Mouse (Mus musculus): ENCODE results near the gene Ylpm1. TPM values are rescaled to one million over a fixed set of nuclear protein-coding genes. Genes with fewer than 3 reads are reported as not detected.

Ylpm1 gene
- polyA plus RNA-seq, 1 experiment = 14.2 TPM

DNA sequence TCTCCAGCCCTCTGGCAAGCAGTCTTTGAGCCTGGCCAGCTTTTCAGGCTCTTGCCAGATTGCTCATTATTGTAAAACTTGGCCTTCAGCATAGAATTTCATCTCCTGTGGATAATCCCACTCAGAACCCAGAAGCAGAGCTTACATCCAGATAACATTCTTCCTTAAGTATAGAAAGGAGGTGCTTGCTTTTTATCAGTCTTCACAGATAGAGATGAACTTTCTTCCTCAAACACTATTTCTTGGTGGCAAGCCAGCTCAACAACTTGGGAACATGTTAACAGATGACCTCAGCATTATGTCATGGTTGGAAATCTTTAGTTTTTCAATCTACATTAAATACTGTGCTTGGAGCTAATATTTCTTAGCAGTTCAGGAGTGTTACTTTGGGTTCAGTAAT lies 74.9 kb downstream of the Ylpm1 start:
- no peaks in the 10 kb centered on the region for H3K27me3 ChIP-seq (ENCODE audit: control insufficient read depth, insufficient read depth, low read length)

DNA sequence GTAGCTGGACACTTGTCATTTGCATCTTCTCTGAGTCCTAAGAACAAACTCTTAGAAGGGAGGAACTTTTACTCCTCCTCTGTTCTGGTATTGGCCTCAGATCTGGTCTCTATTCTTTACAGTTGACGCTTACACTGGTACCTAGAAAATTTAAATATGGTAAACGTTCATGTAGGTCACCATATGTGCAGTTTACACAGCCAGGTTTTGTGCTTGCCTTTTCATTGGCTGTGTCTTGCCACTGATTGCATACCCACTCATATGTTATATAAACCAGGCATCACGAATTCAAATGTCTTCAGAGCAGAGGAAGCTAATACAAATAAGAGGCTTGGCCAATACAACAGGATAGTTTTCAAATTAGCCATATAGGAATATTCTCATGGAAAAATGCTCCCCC lies 81.0 kb downstream of the Ylpm1 start:
- no peaks in the 10 kb centered on the region for H3K27me3 ChIP-seq (ENCODE audit: control insufficient read depth, insufficient read depth, low read length)
- peaks cover 9% of the 10 kb centered on the region; the same call in 1 of the 2 replicates for H3K36me3 ChIP-seq (ENCODE audit: control insufficient read depth, insufficient read depth, low read length)
- 89% methylated on average over 3 of the region's 3 CpGs for WGBS
- H3K4me1 ChIP-seq (ENCODE audit: control insufficient read depth, insufficient read depth, insufficient read length) = no peaks in the 10 kb centered on the region
- DNase-seq (ENCODE audit: low read depth in 1 of 2, low spot score in 2 of 2) = no peak
- H3K4me3 ChIP-seq (ENCODE audit: extremely low read depth, insufficient read depth, insufficient read length) = no peak overlapping the region
- TF ChIP-seq CTCF (IDR thresholded peaks at IDR 0.05; ENCODE audit: extremely low read depth, insufficient read depth, insufficient read length, insufficient replicate concordance) (no peak), POLR2A (IDR thresholded peaks at IDR 0.05; ENCODE audit: low read depth, low read length) (no peak)
- no peak overlapping the region for H3K27ac ChIP-seq (ENCODE audit: insufficient read depth, low read length)

More for the DNA sequence above, 74.9 kb downstream of the Ylpm1 start:
- Histone ChIP-seq H3K4me3 (ENCODE audit: extremely low read depth, insufficient read depth, insufficient read length) (no peak overlapping the region), H3K36me3 (ENCODE audit: control insufficient read depth, insufficient read depth, low read length) (peaks cover 21% of the 10 kb centered on the region), H3K27ac (ENCODE audit: insufficient read depth, low read length) (no peak overlapping the region), H3K4me1 (ENCODE audit: control insufficient read depth, insufficient read depth, insufficient read length) (no peaks in the 10 kb centered on the region)
- TF ChIP-seq CTCF (IDR thresholded peaks at IDR 0.05; ENCODE audit: extremely low read depth, insufficient read depth, insufficient read length, insufficient replicate concordance) (no peak), POLR2A (IDR thresholded peaks at IDR 0.05; ENCODE audit: low read depth, low read length) (no peak)
- DNase-seq (ENCODE audit: low read depth in 1 of 2, low spot score in 2 of 2) = no peak

DNA sequence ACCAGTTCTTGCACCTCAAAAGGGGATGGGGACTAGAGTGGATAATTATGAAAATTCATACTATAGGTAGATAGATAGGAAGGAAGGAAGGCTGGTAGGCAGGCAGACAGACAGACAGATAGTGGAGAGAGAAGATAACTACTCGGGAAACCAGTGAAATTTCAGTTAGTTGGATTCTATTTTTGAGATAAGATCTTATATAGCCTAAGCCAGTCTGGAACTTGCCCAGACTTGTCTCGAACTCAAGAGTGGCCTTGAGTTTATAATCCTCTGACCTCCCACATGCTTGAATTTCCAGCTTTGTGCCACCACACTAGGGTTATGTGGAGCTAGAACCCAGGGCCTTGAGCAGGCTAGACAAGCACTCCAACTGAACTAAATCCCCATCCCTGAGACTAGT lies 88.1 kb downstream of the Ylpm1 start:
- no peak for DNase-seq (ENCODE audit: low read depth in 1 of 2, low spot score in 2 of 2)
- H3K4me3 ChIP-seq (ENCODE audit: extremely low read depth, insufficient read depth, insufficient read length) = no peak overlapping the region
- H3K36me3 ChIP-seq (ENCODE audit: control insufficient read depth, insufficient read depth, low read length) = 0 out of 2 replicates have a peak, but pooled peaks cover 3% of the 10 kb centered on the region
- WGBS = 64% methylated on average over 2 of the region's 2 CpGs
- no peak overlapping the region for H3K27ac ChIP-seq (ENCODE audit: insufficient read depth, low read length)
- H3K4me1 ChIP-seq (ENCODE audit: control insufficient read depth, insufficient read depth, insufficient read length) = no peaks in the 10 kb centered on the region
- no peaks in the 10 kb centered on the region for H3K27me3 ChIP-seq (ENCODE audit: control insufficient read depth, insufficient read depth, low read length)
- TF ChIP-seq POLR2A (IDR thresholded peaks at IDR 0.05; ENCODE audit: low read depth, low read length) (no peak), CTCF (IDR thresholded peaks at IDR 0.05; ENCODE audit: extremely low read depth, insufficient read depth, insufficient read length, insufficient replicate concordance) (no peak)

DNA sequence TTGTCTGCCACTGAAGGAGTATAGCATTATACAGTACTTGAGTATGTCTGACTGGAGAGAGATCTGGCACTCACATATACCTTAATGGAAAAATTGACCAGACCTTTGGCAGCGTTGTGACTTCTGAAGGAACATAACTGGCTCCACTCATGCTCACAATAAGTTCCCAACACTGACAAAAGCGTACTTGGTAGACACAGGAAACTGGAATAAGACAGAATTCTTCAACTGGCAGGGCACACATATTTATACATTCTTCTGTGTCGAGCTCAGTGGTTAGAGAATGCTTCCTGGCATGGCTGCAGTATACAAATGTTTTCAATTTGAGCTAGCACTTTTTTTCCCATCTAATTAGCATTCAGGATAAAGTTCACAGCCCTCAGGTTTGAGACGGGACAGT lies 88.8 kb downstream of the Ylpm1 start:
- no peaks in the 10 kb centered on the region for H3K4me1 ChIP-seq (ENCODE audit: control insufficient read depth, insufficient read depth, insufficient read length)
- H3K4me3 ChIP-seq (ENCODE audit: extremely low read depth, insufficient read depth, insufficient read length) = no peak overlapping the region
- TF ChIP-seq CTCF (IDR thresholded peaks at IDR 0.05; ENCODE audit: extremely low read depth, insufficient read depth, insufficient read length, insufficient replicate concordance) (no peak), POLR2A (IDR thresholded peaks at IDR 0.05; ENCODE audit: low read depth, low read length) (no peak)
- 90% methylated on average over 4 of the region's 4 CpGs for whole genome bisulfite sequencing
- H3K27me3 ChIP-seq (ENCODE audit: control insufficient read depth, insufficient read depth, low read length) = no peaks in the 10 kb centered on the region
- no peak for DNase-seq (ENCODE audit: low read depth in 1 of 2, low spot score in 2 of 2)
- no peak overlapping the region for H3K27ac ChIP-seq (ENCODE audit: insufficient read depth, low read length)
- 0 out of 2 replicates have a peak, but pooled peaks cover 3% of the 10 kb centered on the region for H3K36me3 ChIP-seq (ENCODE audit: control insufficient read depth, insufficient read depth, low read length)

DNA sequence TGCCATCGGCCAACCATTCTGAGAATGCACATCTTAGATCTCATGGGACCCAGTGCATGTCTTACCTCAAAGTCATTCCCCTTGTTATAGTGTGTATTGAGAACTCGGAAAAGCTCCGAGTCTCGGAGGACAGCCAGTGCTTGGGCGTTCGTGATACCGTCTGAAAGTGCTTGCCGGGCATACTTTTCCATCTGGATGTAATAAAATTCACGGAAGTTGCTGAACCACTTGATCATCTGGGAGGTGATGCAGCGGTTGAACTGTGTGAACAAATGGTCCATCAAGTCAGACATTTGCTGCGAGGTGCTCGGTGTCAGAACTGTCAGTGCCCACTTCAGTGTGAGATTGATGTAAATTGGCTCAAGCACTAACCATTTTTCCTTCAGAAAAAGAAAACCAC lies 91.7 kb downstream of the Ylpm1 start:
- no peaks in the 10 kb centered on the region for H3K4me1 ChIP-seq (ENCODE audit: control insufficient read depth, insufficient read depth, insufficient read length)
- H3K27ac ChIP-seq (ENCODE audit: insufficient read depth, low read length) = no peak overlapping the region
- no peak for TF ChIP-seq CTCF (IDR thresholded peaks at IDR 0.05; ENCODE audit: extremely low read depth, insufficient read depth, insufficient read length, insufficient replicate concordance)
- no peak for DNase-seq (ENCODE audit: low read depth in 1 of 2, low spot score in 2 of 2)
- no peak overlapping the region for H3K4me3 ChIP-seq (ENCODE audit: extremely low read depth, insufficient read depth, insufficient read length)
- H3K36me3 ChIP-seq (ENCODE audit: control insufficient read depth, insufficient read depth, low read length) = 0 out of 2 replicates have a peak, but pooled peaks cover 2% of the 10 kb centered on the region
- no peaks in the 10 kb centered on the region for H3K27me3 ChIP-seq (ENCODE audit: control insufficient read depth, insufficient read depth, low read length)
- 96% methylated on average over 12 of the region's 12 CpGs for WGBS

DNA sequence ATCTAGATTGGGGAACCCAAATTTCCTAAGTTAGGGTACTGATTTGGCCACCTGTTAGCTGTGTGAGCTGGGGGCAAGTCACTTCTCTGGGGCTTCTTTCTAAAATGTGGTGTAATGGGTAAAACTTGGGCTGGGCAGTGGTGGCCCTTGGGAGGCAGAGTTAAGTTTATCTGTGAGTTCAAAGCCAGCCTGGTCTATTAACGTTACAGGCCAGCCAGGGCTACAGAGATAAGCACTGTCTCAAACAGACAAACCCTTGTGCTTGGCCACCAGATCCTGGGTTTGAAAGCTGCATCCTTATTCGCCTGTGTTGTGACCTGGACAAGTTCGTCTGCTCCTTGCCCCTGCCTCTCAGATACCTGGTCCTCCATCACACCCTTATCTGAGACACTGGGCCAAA lies 95.1 kb downstream of the Ylpm1 start:
- H3K4me3 ChIP-seq (ENCODE audit: extremely low read depth, insufficient read depth, insufficient read length) = no peak overlapping the region
- H3K4me1 ChIP-seq (ENCODE audit: control insufficient read depth, insufficient read depth, insufficient read length) = no peaks in the 10 kb centered on the region
- TF ChIP-seq CTCF (IDR thresholded peaks at IDR 0.05; ENCODE audit: extremely low read depth, insufficient read depth, insufficient read length, insufficient replicate concordance) (no peak), POLR2A (IDR thresholded peaks at IDR 0.05; ENCODE audit: low read depth, low read length) (no peak)
- no peaks in the 10 kb centered on the region for H3K27me3 ChIP-seq (ENCODE audit: control insufficient read depth, insufficient read depth, low read length)
- H3K36me3 ChIP-seq (ENCODE audit: control insufficient read depth, insufficient read depth, low read length) = 0 out of 2 replicates have a peak, but pooled peaks cover 2% of the 10 kb centered on the region
- 82% methylated on average over 3 of the region's 3 CpGs for WGBS
- H3K27ac ChIP-seq (ENCODE audit: insufficient read depth, low read length) = no peak overlapping the region
- DNase-seq (ENCODE audit: low read depth in 1 of 2, low spot score in 2 of 2) = no peak

DNA sequence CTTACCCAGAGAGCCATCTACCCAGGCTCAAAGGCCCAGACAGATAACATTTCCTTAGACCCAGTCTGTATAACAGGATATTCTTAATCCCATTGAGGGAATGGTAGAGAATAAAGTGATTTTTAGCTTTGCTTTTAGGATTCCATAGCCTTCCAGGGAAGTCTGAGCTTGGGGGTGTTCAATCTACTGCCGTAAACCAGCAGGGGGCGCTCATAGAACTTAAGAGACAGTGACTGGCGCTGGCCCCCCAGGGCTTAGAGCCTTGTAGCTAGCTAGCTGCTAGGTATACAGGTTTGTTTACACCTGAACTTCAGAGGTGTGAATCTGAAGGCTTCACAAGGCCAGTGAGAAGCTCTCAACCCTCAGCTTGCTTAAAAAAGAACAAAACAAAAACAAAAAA lies 96.1 kb downstream of the Ylpm1 start:
- peak; percentile 48 to 68 for DNase-seq (ENCODE audit: low read depth in 1 of 2, low spot score in 2 of 2)
- 5% methylated on average over 3 of the region's 3 CpGs for WGBS
- Histone ChIP-seq H3K27me3 (ENCODE audit: control insufficient read depth, insufficient read depth, low read length) (no peaks in the 10 kb centered on the region), H3K27ac (ENCODE audit: insufficient read depth, low read length) (no peak overlapping the region), H3K36me3 (ENCODE audit: control insufficient read depth, insufficient read depth, low read length) (0 out of 2 replicates have a peak, but pooled peaks cover 2% of the 10 kb centered on the region), H3K4me1 (ENCODE audit: control insufficient read depth, insufficient read depth, insufficient read length) (no peaks in the 10 kb centered on the region), H3K4me3 (ENCODE audit: extremely low read depth, insufficient read depth, insufficient read length) (no peak overlapping the region)
- no peak for TF ChIP-seq POLR2A (IDR thresholded peaks at IDR 0.05; ENCODE audit: low read depth, low read length)
- peak; percentile 63; the same call in 1 of the 2 replicates for TF ChIP-seq CTCF (IDR thresholded peaks at IDR 0.05; ENCODE audit: extremely low read depth, insufficient read depth, insufficient read length, insufficient replicate concordance)

Measured in spleen, adult 2 months (tissue).